Mouse (Mus musculus) forebrain, embryonic 11.5 days (tissue): ENCODE results near the gene Gm8879. TPM values are rescaled to one million over a fixed set of nuclear protein-coding genes. Genes with fewer than 3 reads are reported as not detected.
"Not testable (repeated sequence)": the region's sequence is repeated elsewhere in the genome, so short reads cannot be mapped to it uniquely, and the experiment has no call there.

Experiments used
- ATAC-seq: fragments of 200-750 bp; cut with Nextera tagmentation; replicated peaks from 2 replicates; pipeline ENCODE4 v1.8.0; 2017; ENCODE audit warnings: moderate TSS enrichment; ENCODE audit not compliant: low FRiP score
- DNase-seq: peaks from one replicate; pipeline ENCODE4 v3.0.0-alpha.2; 2017; ENCODE audit warnings: low spot score
- H3K27ac ChIP-seq: fragments of 300-500 bp; sonication (generic); 2 replicates; pipeline ENCODE4 v1.5.1; 2014; ENCODE audit warnings: low read depth, low read length
- H3K27me3 ChIP-seq: fragments of 300-500 bp; sonication (generic); 2 replicates; pipeline ENCODE4 v1.6.1; 2014; ENCODE audit warnings: mild to moderate bottlenecking, low read length, mixed read lengths; ENCODE audit not compliant: control insufficient read depth, insufficient read depth
- H3K36me3 ChIP-seq: fragments of 300-500 bp; sonication (generic); 2 replicates; pipeline ENCODE4 v1.6.1; 2014; ENCODE audit warnings: mild to moderate bottlenecking, low read length, moderate library complexity, mixed read lengths; ENCODE audit not compliant: control insufficient read depth, insufficient read depth
- H3K4me1 ChIP-seq: fragments of 300-500 bp; sonication (generic); replicated peaks from 2 replicates; pipeline ENCODE4 v1.6.1; 2014; ENCODE audit warnings: low read length, mixed read lengths; ENCODE audit not compliant: control insufficient read depth, insufficient read depth
- H3K4me2 ChIP-seq: fragments of 300-500 bp; sonication (generic); 2 replicates; pipeline ENCODE4 v1.6.1; 2014; ENCODE audit warnings: low read depth, mild to moderate bottlenecking, low read length, moderate library complexity, mixed read lengths; ENCODE audit not compliant: severe bottlenecking
- H3K4me3 ChIP-seq: fragments of 300-500 bp; sonication (generic); 2 replicates; pipeline ENCODE4 v1.5.1; 2014; ENCODE audit warnings: low read depth, low read length
- H3K9ac ChIP-seq: fragments of 300-500 bp; sonication (generic); 2 replicates; pipeline ENCODE4 v1.6.1; 2014; ENCODE audit warnings: low read length
- H3K9me3 ChIP-seq: fragments of 300-500 bp; sonication (generic); 2 replicates; pipeline ENCODE4 v1.6.1; 2016; ENCODE audit warnings: low read length, mixed read lengths; ENCODE audit not compliant: control insufficient read depth
- WGBS: fragments of 180-500 bp; shearing (Covaris S2); extraction: QIAGEN DNeasy Blood & Tissue Kit; methylation state at CpG from one replicate; pipeline ENCODE4 v1.1.7; 2014; 5-methylcytosine and 5-hydroxymethylcytosine counted together
- polyA plus RNA-seq: library from polyadenylated mRNA; unstranded; fragments of >200 nt; fragmentation: Nextera tagmentation; extraction: Ambion mirVana; gene quantifications from 2 replicates; pipeline ENCODE4 v1.2.1, GENCODE M21; 2014

The Gm8879 gene
- not detected in 2 replicates for polyA plus RNA-seq

- not testable (repeated sequence) for H3K4me1 ChIP-seq, H3K27me3 ChIP-seq, H3K36me3 ChIP-seq, H3K4me2 ChIP-seq, ATAC-seq, H3K4me3 ChIP-seq, H3K27ac ChIP-seq, H3K9ac ChIP-seq, H3K9me3 ChIP-seq, DNase-seq
- WGBS = no CpG with 5 or more reads among the region's 3 CpGs
These were observed at the start of gene Gm8879 for GRCm38 (mm10) chr5:11127334-11127733. Gene Gm8879, plus strand, starts transcription at chr5:11127634.

- not testable (repeated sequence) for H3K36me3 ChIP-seq, H3K4me3 ChIP-seq, H3K27me3 ChIP-seq, ATAC-seq, H3K9me3 ChIP-seq, H3K4me2 ChIP-seq, DNase-seq, H3K27ac ChIP-seq, H3K9ac ChIP-seq, H3K4me1 ChIP-seq
- WGBS = 92% methylated on average over 12 of the region's 12 CpGs
These were observed 10.6 kb downstream of the Gm8879 start for GRCm38 (mm10) chr5:11138031-11138430.

Other genes with a start within 250 kb of the Gm8879 start
- gene Gm8871, start 179.8 kb upstream of the Gm8879 start, polyA plus RNA-seq = not detected in 2 replicates
- not detected in 2 replicates for gene Gm8857, start 179.8 kb upstream of the Gm8879 start, polyA plus RNA-seq
- gene Gm5861, start 55.4 kb downstream of the Gm8879 start, polyA plus RNA-seq = not detected in 2 replicates
- gene Gm8890, start 128.4 kb downstream of the Gm8879 start, polyA plus RNA-seq = not detected in 2 replicates
- gene Speer1, start 213.9 kb downstream of the Gm8879 start, polyA plus RNA-seq = not detected in 2 replicates